Mouse (Mus musculus): Measurements from ENCODE around the gene Ciao2b. TPM values are rescaled to one million over a fixed set of nuclear protein-coding genes. Genes with fewer than 3 reads are reported as not detected.

The Ciao2b gene
- polyA plus RNA-seq, 1 experiment from 2014 or later: 83.0 TPM

DNA sequence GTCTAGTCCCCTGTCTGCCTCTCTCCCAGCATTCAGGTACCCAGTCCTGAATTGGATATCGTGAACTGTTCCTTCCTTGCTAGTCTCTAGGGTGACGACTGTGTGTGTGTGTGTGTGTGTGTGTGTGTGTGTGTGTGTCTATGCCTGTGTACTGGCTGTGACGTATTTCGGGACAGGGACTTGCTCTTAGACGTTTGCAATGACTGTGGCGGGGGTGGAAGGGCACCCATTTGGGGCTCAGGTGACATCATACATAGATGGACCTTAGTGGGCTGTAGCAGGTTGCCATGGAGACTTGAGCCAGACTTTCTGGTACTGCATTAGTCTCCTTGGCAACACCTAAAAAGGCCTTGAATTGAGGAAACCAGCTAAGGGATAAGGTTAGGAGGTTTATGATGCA, 9.3 kb downstream of the Ciao2b start:
- Histone ChIP-seq H3K9me3 (no peaks in the 10 kb centered on the region), H3K27ac (0 out of 2 replicates have a peak overlapping the region, but pooled peaks have one; percentile 61), H3K4me3 (no peak overlapping the region), H3K4me1 (peaks cover 22% of the 10 kb centered on the region), H3K36me3 (peaks cover 14% of the 10 kb centered on the region), H3K9ac (no peak overlapping the region), H3K4me2 (no peak overlapping the region), H3K27me3 (peaks cover 12% of the 10 kb centered on the region)
- no peak for ATAC-seq (ENCODE audit: insufficient number of reproducible peaks, low FRiP score, low TSS enrichment, low read depth)
- 64% methylated on average over 6 of the region's 6 CpGs for WGBS

DNA sequence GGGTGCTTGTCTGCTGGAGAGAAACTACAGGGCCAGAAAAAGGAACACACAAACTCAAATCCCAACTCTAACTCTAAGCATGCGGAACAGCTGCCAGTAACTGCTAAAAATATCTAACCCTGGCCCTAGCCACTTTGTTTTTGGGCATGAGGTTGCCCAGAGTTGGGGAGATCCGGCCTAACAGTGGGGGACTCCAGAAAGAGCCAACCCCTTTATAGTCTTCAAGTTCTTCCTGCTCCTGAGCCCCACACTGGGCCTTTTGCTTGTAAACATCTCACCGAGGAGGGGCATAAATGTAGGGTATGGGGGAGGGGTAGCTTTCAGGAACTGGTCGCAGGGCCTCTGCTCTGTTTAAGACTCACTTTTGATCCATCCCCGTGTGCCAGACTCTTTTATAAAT, 9.8 kb downstream of the Ciao2b start:
- peak overlapping the region; percentile 58 for H3K4me2 ChIP-seq
- H3K9me3 ChIP-seq: no peaks in the 10 kb centered on the region
- 18% methylated on average over 5 of the region's 5 CpGs for WGBS
- no peak overlapping the region for H3K9ac ChIP-seq
- peak overlapping the region; percentile 61 for H3K27ac ChIP-seq
- ATAC-seq (ENCODE audit: insufficient number of reproducible peaks, low FRiP score, low TSS enrichment, low read depth): no peak
- peaks cover 14% of the 10 kb centered on the region for H3K36me3 ChIP-seq
- peaks cover 12% of the 10 kb centered on the region for H3K27me3 ChIP-seq
- peak overlapping the region; percentile 40; the same call in 1 of the 2 replicates for H3K4me3 ChIP-seq
- H3K4me1 ChIP-seq: peaks cover 22% of the 10 kb centered on the region

DNA sequence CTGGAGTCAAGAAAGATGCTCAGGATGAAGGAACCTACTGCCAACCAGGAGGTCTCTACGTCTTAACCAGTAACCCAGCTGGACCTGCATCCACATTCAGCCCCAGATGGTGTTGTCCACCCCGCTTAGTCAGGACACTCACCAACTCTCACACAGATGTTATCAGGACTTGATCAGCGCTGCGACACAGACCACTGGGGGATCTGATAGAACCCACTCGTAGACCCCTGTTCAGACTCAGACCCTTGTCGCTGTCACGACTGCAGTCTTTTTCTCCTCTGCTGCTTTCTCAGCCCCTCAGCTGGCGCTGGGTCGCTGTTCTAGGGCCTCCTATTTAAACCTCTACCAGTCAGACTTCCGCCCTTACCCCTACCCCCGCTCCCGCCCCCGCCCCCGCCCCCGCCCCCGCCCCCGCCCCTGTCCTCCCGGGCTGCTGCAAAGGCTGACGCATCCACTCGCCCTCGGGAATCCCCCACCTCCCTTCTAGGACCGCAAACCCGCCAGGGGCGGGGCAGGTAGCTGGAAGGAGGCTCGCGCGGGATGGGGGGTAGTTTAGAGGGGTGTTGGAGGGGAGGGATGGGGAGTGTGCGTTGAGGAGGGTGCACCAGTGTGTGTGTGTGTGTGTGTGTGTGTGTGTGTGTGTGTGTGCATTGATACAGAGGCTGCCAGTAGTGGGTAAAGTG, 10.6 kb downstream of the Ciao2b start, which contains the start of gene Rrad:
Gene Rrad (minus strand): TSS at position 347 of the 683 bp plus-strand sequence.
- Histone ChIP-seq H3K27me3 (peaks cover 12% of the 10 kb centered on the region), H3K27ac (peak within 1 kb of the TSS; percentile 61), H3K9me3 (no peaks in the 10 kb centered on the region), H3K36me3 (peaks cover 14% of the 10 kb centered on the region), H3K4me1 (peaks cover 22% of the 10 kb centered on the region), H3K4me2 (peak within 1 kb of the TSS; percentile 58), H3K4me3 (peak within 1 kb of the TSS; percentile 40), H3K9ac (peak within 1 kb of the TSS; percentile 23; the same call in 1 of the 2 replicates)
- under 1% methylated on average over 28 of the region's 28 CpGs for WGBS
- ATAC-seq (ENCODE audit: insufficient number of reproducible peaks, low FRiP score, low TSS enrichment, low read depth): peak; percentile 59

DNA sequence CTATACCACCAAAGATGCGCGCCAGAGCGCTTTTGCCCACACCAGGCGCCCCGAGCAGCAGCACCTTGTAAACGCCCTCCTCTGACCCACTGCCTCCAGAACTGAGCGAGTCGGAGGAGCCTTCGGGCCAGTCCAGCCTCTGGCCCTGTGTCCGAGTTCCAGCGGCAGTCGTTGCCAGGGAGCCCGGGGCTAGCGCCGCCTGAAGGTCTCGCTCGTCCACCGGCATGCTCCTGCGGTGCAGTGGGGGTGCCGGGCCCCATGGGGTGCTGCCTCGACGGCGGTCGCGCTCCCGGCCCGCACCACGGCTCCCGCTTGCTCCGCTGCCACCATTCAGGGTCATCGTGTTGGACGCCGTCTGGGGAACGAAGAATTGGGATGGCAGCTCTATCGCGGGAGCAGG, 11.2 kb downstream of the Ciao2b start:
- peak overlapping the region; percentile 58 for H3K4me2 ChIP-seq
- WGBS: 1% methylated on average over 36 of the region's 36 CpGs
- peaks cover 8% of the 10 kb centered on the region for H3K36me3 ChIP-seq
- H3K9ac ChIP-seq: peak overlapping the region; percentile 23; the same call in 1 of the 2 replicates
- peak overlapping the region; percentile 40 for H3K4me3 ChIP-seq
- peaks cover 12% of the 10 kb centered on the region for H3K27me3 ChIP-seq
- ATAC-seq (ENCODE audit: insufficient number of reproducible peaks, low FRiP score, low TSS enrichment, low read depth): no peak
- peaks cover 22% of the 10 kb centered on the region for H3K4me1 ChIP-seq
- no peaks in the 10 kb centered on the region for H3K9me3 ChIP-seq
- H3K27ac ChIP-seq: peak overlapping the region; percentile 14; the same call in 1 of the 2 replicates

DNA sequence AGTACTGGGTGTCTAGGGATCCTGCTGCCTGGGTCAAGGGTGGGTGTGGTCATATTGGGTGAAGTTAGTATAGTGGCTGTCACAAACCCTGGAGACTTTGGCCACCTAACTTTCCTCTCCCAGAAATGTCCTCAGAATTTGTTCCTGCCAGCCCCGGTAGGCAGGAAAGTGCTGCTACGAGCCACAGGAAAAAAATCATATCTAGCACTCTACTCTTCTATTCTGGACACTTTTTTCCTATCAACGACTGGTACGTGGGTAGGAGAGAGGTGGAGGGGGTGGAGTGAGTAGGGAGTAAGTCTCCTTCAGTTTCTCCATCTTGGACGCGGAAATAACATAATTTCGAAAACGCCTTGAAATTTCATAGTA, 11.7 kb downstream of the Ciao2b start:
- no peak for ATAC-seq (ENCODE audit: insufficient number of reproducible peaks, low FRiP score, low TSS enrichment, low read depth)
- H3K27ac ChIP-seq: no peak overlapping the region
- 32% methylated on average over 8 of the region's 8 CpGs for WGBS
- H3K4me2 ChIP-seq: peak overlapping the region; percentile 58
- peak overlapping the region; percentile 40 for H3K4me3 ChIP-seq
- peak overlapping the region; percentile 23; the same call in 1 of the 2 replicates for H3K9ac ChIP-seq
- H3K4me1 ChIP-seq: peaks cover 22% of the 10 kb centered on the region
- no peaks in the 10 kb centered on the region for H3K9me3 ChIP-seq
- peaks cover 4% of the 10 kb centered on the region; the same call in 1 of the 2 replicates for H3K36me3 ChIP-seq
- peaks cover 12% of the 10 kb centered on the region for H3K27me3 ChIP-seq

DNA sequence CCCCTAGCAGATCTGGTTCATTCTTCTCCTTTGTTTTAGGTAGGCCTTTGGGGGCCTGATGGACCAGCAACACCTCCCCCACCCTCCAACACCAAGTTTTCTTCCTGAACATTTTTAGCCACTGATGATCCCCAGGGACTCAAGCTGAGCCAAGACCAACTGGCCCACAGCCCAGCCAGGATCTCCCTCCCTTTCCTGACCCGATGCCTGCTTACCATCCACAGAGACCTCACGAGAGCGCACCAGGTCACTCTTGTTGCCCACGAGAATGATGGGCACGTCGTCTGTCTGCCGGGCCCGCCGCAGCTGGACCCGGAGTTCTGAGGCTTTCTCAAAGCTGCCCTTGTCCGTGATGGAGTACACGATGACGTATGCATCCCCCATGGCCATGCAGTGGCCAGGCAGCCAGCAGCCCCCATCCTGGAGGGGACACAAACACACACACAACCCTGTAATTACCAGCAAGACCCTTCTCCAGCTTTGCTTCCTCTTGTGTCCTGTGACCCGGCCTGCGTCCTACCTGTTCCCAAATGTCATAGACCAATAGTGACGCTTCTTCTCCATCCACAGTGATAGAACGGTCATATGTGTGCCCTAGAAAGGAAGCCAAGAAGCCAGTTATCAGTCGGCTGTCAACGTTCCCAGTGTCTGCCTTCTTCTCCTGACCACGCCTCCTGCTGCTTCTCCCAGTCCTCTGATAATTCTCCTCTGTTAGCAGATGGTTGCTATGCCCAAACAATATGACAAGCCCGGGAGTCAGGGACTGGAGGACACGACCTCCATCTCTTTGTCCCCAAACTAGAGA, 12.3 kb downstream of the Ciao2b start:
- H3K9ac ChIP-seq: no peak overlapping the region

DNA sequence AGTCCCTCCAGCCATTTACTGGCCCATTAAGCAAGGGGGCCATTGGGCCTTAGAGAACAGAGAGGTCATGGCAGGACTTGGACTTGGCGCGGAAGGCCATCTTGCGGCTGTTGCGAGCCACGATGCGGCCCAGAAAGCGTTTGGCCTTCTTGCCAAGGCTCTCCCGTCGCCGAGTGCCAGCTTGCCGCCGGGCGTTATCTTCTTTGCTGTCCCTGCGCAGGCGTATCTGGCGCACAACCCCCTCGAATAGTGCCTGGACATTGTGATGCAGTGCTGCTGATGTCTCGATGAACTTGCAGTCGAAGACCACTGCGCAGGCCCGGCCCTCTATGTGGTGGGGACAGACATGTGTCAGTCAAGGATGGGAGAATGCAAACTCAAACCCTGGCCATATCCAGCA, 13.4 kb downstream of the Ciao2b start:
- WGBS: 96% methylated on average over 21 of the region's 21 CpGs

More for the DNA sequence above, 12.3 kb downstream of the Ciao2b start:
- H3K4me2 ChIP-seq: peak overlapping the region; percentile 20
- H3K36me3 ChIP-seq: no peaks in the 10 kb centered on the region; the same call in 1 of the 2 replicates
- no peak for ATAC-seq (ENCODE audit: insufficient number of reproducible peaks, low FRiP score, low TSS enrichment, low read depth)
- H3K27me3 ChIP-seq: peaks cover 12% of the 10 kb centered on the region
- H3K4me1 ChIP-seq: peaks cover 22% of the 10 kb centered on the region
- H3K9me3 ChIP-seq: no peaks in the 10 kb centered on the region
- peak overlapping the region; percentile 8 for H3K4me3 ChIP-seq
- no peak overlapping the region for H3K27ac ChIP-seq
- WGBS: 67% methylated on average over 19 of the region's 22 CpGs

DNA sequence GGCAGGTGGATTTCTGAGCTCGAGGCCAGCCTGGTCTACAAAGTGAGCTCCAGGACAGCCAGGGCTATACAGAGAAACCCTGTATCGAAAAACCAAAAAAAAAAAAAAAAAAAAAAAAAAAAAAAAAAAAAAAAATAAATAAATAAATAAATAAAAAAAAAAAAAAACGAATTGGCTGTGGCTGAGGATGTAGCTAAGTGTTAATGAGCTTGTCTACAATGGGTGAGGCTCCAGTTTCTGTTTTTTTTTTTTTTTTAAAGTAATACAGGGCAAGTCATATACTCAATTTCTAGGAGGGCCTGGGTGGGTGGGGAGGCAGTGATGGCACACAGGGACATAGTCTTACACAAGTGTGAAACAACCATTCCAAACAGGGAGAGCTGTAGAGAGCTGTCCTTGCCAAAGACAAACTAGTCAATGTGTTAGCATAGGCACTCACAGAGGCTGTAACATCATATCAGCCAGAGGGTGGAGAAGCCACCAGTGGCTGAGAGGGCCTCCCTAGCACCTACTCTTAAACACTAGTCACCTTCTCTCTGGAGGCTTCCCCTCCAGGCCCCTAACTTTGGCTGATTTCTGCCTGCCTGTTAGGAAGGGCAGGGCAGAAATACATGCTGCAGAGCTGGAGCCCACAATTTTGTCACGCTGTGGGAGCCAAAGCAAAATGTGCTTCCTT, 14.6 kb downstream of the Ciao2b start:
- Histone ChIP-seq H3K9me3 (no peaks in the 10 kb centered on the region), H3K9ac (no peak overlapping the region), H3K36me3 (no peaks in the 10 kb centered on the region; the same call in 1 of the 2 replicates), H3K4me3 (no peak overlapping the region), H3K27me3 (peaks cover 12% of the 10 kb centered on the region), H3K4me1 (peaks cover 20% of the 10 kb centered on the region), H3K4me2 (no peak overlapping the region), H3K27ac (no peak overlapping the region)
- WGBS: 73% methylated on average over 4 of the region's 4 CpGs
- ATAC-seq (ENCODE audit: insufficient number of reproducible peaks, low FRiP score, low TSS enrichment, low read depth): no peak

More for the DNA sequence above, 13.4 kb downstream of the Ciao2b start:
- Histone ChIP-seq H3K4me2 (no peak overlapping the region), H3K9me3 (no peaks in the 10 kb centered on the region), H3K36me3 (no peaks in the 10 kb centered on the region; the same call in 1 of the 2 replicates), H3K27me3 (peaks cover 12% of the 10 kb centered on the region), H3K27ac (no peak overlapping the region), H3K4me1 (peaks cover 22% of the 10 kb centered on the region), H3K4me3 (no peak overlapping the region), H3K9ac (no peak overlapping the region)
- no peak for ATAC-seq (ENCODE audit: insufficient number of reproducible peaks, low FRiP score, low TSS enrichment, low read depth)

DNA sequence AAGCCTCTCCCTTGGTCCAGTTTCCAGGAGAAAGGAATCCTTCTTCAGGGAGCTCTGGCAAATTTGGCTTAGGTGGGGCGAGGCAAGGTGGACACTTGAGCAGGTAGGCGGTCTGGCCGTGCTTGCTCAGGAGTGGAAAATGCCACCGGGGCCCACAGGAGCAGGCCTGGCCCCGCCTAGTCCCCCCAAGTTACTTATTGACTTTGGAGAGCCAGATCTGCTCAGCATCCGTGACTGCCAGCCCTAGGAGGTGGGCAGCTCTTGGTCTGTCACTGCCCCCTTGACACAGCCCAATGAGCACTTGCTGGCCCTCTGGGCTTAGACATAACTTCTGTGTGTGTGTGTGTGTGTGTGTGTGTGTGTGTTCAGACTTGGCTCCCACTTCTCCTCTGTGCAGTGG, 17.6 kb downstream of the Ciao2b start, which contains the start of gene Cdh16:
Gene Cdh16 (minus strand): TSS at position 236 of the 400 bp plus-strand sequence.
- no peak for ATAC-seq (ENCODE audit: insufficient number of reproducible peaks, low FRiP score, low TSS enrichment, low read depth)
- no peaks in the 10 kb centered on the region for H3K27me3 ChIP-seq
- no peaks in the 10 kb centered on the region for H3K9me3 ChIP-seq
- no peaks in the 10 kb centered on the region for H3K36me3 ChIP-seq
- H3K9ac ChIP-seq: no peak within 1 kb of the TSS
- 0 out of 2 replicates have a peak, but pooled peaks cover 1% of the 10 kb centered on the region for H3K4me1 ChIP-seq
- H3K27ac ChIP-seq: no peak within 1 kb of the TSS
- no peak within 1 kb of the TSS for H3K4me3 ChIP-seq
- no peak within 1 kb of the TSS for H3K4me2 ChIP-seq
- WGBS: 85% methylated on average over 6 of the region's 6 CpGs

DNA sequence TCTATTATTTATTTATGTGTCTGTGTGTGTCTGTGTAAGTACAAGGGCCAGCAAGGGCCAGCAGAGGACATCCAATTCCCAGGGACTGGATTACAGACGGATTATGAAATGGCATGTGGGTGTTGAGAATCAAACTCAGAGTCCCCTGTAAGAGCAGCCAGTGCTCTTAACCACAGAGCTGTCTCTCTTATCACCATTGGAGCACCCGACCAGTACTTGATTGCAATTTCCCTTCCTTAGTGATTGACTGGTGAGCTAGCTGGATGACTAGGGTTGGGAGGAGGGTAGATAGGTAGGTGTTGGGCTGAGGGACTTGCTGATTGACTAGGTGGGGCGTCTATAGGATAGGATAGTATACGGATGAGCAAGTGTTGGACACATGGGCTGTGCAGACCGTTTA, 21.0 kb downstream of the Ciao2b start:
- H3K4me2 ChIP-seq: no peak overlapping the region
- H3K27me3 ChIP-seq: no peaks in the 10 kb centered on the region
- no peaks in the 10 kb centered on the region for H3K9me3 ChIP-seq
- no peaks in the 10 kb centered on the region for H3K36me3 ChIP-seq
- no peak overlapping the region for H3K27ac ChIP-seq
- H3K4me1 ChIP-seq: no peaks in the 10 kb centered on the region
- H3K9ac ChIP-seq: no peak overlapping the region
- ATAC-seq (ENCODE audit: insufficient number of reproducible peaks, low FRiP score, low TSS enrichment, low read depth): no peak
- H3K4me3 ChIP-seq: no peak overlapping the region
- WGBS: 75% methylated on average over 5 of the region's 5 CpGs

DNA sequence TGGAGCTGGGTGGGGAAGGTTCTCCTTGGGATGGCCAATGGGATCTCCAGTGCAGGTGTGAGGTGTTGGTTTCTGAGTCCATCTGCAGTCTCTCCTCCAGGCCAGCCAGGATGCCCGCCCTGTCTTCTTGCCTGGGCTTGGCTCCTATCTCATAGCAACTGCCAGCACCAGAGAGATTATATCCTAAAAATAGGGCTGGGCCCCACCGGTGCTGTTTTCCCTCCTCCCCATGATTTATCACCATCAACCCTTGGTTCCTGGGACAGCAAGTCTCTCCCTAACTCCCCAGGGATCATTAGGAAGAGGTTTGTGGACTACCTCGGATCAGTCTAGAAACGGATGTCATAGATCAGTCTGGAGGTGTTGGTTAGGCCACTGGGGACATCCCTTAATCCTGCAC, 28.6 kb downstream of the Ciao2b start:
- Histone ChIP-seq H3K4me3 (no peak overlapping the region), H3K27ac (no peak overlapping the region), H3K9ac (no peak overlapping the region), H3K9me3 (no peaks in the 10 kb centered on the region), H3K36me3 (no peaks in the 10 kb centered on the region), H3K4me2 (no peak overlapping the region), H3K4me1 (no peaks in the 10 kb centered on the region), H3K27me3 (no peaks in the 10 kb centered on the region)
- no peak for ATAC-seq (ENCODE audit: insufficient number of reproducible peaks, low FRiP score, low TSS enrichment, low read depth)
- WGBS: 64% methylated on average over 4 of the region's 4 CpGs

All from limb, embryonic 15.5 days (tissue).